Mouse (Mus musculus): ENCODE results near the gene Fam160b1.

- TF ChIP-seq EP300 (IDR thresholded peaks at IDR 0.05) (no peak), CTCF (IDR thresholded peaks at IDR 0.05) (peak; percentile 80)
Measured at GRCm38 (mm10) chr19:57328792-57329191, 31.7 kb upstream of the Fam160b1 start.
